Mouse (Mus musculus) retina, postnatal 1 day (tissue): ENCODE results near the gene Gatd1.
"Not testable (repeated sequence)": the region's sequence is repeated elsewhere in the genome, so short reads cannot be mapped to it uniquely, and the experiment has no call there.

Experiments
- DNase-seq: peaks from one replicate; pipeline ENCODE4 v3.0.0-alpha.2; 2012

The Gatd1 gene

GRCm38 (mm10) chr7:141413809-141414584, at the start of gene Gatd1:
Gene Gatd1, minus strand, starts transcription at chr7:141414136.
- DNase-seq, result peak; percentile 99

DNA sequence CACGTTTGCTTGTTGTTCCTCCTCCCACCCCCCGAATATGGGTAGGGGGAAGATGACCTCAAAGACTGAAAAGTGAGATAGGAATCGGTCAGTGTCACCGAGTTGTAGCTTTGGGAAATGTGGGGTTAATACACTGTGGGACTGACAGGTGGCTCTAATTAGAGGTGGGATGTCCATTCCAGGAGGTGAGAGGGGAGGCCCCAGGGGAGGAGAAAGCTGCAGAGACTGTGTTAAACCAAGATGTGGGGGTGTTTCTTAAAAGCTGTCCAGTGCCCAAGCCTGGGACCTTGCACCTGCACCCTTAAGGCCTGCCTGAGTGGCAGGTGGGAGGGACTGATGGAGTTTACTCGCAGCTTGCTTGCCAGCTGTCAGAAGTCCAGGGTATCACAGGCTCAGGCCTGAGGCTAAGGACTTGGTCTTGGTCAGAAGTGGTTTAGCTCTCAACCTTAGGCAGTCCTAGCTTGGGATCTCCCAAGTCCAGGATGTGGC, 48.4 kb upstream of the Gatd1 start:
- peak; percentile 22 for DNase-seq

GRCm38 (mm10) chr7:141461521-141462332, 47.8 kb upstream of the Gatd1 start:
- peak; percentile 54 for DNase-seq

DNA sequence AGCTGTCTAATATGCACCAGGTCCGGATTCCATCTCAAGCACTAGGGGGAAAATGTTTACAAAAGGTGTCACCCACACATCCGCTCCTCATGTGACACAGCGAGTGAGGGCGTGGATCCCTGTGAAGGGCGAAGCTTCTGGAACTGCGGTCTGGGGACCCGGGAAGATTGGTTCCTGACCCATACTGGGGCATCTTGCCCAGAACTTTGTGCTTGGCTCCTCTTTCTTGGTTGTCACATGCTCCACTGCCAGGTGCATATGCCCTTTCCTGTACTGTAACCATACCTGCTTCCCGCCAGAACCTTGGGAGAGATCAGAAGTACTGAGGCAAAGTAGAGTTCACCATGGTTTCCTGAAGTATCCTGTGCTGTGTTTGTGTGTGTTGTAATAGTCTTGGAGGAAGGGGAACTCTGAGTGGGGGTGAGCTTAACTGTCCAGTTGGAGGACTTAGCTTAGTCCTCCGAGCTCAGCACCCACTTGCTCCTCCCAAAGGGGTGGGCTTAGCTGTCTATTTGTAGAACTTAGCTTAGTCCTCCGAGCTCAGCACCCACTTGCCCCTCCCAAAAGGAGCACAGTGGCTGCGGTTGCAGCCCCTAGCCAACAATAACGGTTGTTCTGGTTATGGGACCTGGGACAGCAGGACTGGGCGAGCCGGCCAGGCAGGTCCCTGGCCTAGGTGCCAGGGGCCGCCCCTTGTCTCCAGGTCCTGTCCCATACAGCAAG, 46.6 kb upstream of the Gatd1 start, which contains the start of gene Cracr2b:
Cracr2b (plus strand) TSS at position 704 of the 723 bp plus-strand sequence.
- DNase-seq, result no peak

- no peak for DNase-seq
Observed at GRCm38 (mm10) chr7:141460001-141460390, 46.1 kb upstream of the Gatd1 start.

DNA sequence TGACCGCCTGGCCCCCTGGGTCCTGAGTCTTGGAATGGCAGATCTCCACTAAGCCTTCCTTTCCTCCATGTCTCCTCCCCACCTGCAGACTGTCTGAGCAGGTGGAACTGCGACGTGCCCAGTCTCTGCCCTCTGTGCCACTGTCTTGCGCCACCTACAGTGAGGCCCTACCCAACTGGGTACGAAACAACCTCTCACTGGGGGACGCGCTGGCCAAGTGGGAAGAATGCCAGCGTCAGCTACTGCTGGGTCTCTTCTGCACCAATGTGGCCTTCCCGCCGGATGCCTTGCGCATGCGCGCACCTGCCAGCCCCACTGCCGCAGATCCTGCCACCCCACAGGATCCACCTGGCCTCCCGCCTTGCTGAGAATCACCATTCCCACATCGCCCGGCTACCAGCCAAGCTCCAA, 45.4 kb upstream of the Gatd1 start:
- no peak for DNase-seq

GRCm38 (mm10) chr7:141458661-141459060, 44.7 kb upstream of the Gatd1 start:
- DNase-seq, result no peak

GRCm38 (mm10) chr7:141457986-141458660, 44.2 kb upstream of the Gatd1 start:
- DNase-seq, result peak; percentile 58

DNA sequence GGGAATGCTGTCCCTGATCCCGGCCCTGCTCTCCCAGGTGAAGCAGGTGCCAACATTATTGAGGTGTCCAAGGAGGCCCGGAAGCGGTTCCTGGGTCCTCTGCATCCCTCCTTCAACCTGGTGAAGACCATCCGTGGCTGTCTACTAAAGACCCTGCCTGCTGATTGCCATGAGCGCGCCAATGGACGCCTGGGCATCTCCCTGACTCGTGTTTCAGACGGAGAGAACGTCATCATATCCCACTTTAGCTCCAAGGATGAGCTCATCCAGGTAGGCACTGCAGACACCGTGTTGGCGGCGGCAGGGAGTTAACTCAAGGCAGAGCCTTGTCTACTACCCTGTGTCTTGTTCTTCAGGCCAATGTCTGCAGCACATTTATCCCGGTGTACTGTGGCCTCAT, 43.3 kb upstream of the Gatd1 start:
- no peak for DNase-seq

DNA sequence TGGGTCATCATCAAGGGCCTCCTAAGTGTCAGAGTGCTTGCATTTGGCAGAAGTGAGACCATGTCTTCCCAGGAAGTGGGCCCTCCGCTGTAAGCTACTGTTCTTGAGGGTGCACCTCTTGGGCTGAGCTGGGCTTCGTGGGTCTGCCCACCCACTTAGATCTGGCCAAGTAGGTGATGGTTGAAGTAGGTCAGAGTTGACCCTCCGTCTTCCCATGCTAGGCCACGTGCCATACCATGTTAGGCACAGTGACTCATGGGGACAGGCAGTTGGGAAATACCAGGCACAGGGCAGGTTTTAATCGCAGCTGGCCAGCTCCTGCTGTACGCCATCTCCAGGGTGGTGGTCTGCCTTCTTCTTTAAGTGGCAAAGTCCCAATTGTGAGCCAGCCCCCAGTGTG, 42.8 kb upstream of the Gatd1 start:
- no peak for DNase-seq

- peak; percentile 85 for DNase-seq
Observed at GRCm38 (mm10) chr7:141455610-141456314, 41.8 kb upstream of the Gatd1 start.

GRCm38 (mm10) chr7:141454967-141455551, 41.1 kb upstream of the Gatd1 start, which contains the start of gene Pnpla2:
Gene Pnpla2, plus strand, starts transcription at chr7:141455198.
- peak; percentile 96 for DNase-seq

DNA sequence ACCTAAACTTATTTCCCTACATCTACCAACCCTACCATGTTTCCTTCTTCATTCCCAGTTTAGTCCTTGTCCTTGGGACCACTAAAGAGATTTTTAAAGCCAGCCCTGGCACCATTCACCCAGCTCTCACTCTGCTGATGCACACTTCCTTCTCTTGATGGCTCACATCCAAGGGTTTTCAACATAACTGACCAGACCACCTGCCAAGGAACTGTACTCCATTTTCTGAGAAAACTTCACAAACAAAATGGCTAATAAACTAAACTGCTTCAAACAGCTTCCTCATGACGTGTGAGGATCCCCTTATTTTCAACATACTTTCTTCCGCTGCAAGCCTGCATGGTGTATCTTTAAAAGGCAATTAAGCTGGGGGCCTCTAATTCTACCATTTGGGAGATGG, 39.7 kb upstream of the Gatd1 start:
- no peak for DNase-seq

GRCm38 (mm10) chr7:141451928-141452327, 38.0 kb upstream of the Gatd1 start:
- no peak for DNase-seq

GRCm38 (mm10) chr7:141447110-141447991, 33.4 kb upstream of the Gatd1 start, which contains the start of gene Rplp2:
Gene Rplp2, plus strand, starts transcription at chr7:141447370.
- peak; percentile 97 for DNase-seq

- DNase-seq, result not testable (repeated sequence)
Observed at GRCm38 (mm10) chr7:141446374-141446773, 32.4 kb upstream of the Gatd1 start.

DNA sequence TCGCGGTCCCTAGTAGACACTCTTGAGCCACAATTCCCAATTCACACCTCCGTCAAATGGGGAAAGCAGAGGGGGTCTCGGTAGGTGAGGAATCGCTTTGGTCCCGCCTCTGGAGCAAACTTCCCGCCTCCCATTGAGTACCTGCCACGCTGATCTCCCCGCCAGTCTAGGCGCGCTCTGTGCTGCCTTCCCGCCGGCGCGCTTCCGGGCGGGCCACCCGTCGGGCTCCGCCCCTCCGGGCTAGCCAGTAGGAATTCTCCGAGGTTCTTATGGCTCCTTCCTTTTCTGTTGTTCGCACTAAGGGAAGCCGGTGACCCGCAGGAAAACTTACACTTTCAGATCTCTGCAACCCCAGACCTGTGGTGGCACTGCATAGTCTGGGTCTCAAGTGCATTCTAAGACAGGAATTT, 29.9 kb upstream of the Gatd1 start, which contains the start of gene Pidd1:
Pidd1 (minus strand) TSS at position 198 of the 410 bp plus-strand sequence.
- peak; percentile 83 for DNase-seq

DNA sequence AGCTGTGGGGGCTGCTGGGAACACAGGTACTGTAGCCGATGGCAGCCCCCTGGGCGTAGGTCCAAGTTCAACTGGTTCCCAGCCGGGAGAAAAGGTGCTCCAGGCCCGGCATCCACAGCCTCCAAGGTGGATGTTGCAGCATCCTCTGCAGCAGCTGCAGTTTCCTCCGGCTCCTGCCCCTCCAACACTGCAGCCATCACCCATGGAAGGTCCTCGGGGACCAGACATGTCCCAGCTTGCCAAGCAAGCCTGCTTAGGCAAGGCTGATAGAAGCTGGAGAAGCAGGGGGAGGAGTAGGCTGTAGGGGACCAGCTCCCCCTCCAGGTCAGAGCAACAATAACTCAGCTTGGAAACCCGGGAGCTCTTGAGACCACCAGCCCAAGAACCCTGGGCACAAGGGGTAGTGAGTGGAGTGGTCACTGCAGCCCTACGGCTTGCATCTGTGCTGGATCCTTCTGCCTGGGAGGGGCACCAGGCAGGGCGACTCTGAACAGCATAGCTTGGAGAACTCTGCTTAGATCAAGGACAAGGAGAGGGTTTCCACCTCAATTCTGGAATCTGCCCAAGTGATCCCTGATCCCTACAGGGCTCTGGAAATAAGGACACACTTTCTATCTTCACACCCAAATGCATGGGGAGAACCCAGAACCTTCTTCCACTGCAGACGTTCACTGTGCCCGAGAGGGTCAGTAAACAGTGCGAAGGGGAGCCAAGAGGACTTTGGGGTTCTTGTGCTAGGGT, 29.3 kb upstream of the Gatd1 start:
- peak; percentile 73 for DNase-seq

DNA sequence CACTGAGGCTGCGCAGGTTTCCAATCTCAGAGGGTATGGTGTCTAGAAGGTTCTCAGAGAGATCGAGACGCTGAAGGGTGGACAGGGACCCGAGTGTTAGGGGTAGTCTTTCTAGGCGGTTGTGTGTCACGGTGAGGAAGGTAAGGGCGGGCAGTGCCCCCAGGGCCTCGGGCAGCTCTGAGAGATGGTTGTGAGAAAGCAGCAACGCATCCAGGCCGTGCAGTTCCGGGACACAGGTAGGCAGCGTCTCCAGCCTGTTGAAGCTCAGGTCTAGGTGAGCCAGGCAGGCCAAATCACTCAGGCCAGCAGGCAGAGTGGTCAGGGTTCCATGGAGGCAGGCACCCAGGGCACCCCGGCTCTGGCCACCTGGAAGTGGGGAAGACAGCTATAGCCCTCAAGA, 28.3 kb upstream of the Gatd1 start:
- DNase-seq, result no peak
